Mouse (Mus musculus) ES-E14 (cell line): Measurements from ENCODE around the gene Scube1.

Experiments used
- MAFK ChIP-seq: IDR thresholded peaks from 2 replicates; pipeline ENCODE4 v1.6.1; 2014; ENCODE audit warnings: mild to moderate bottlenecking, low read depth, low read length, inconsistent platforms; ENCODE audit not compliant: insufficient read depth
- ZC3H11A ChIP-seq: IDR thresholded peaks from 2 replicates; pipeline ENCODE4 v1.6.1; 2012; ENCODE audit warnings: low read depth, mild to moderate bottlenecking, inconsistent platforms, low read length, borderline replicate concordance
- ZNF384 ChIP-seq: IDR thresholded peaks from 2 replicates; pipeline ENCODE4 v1.6.1; 2012; ENCODE audit warnings: low read depth, low read length, inconsistent platforms

GRCm38 (mm10) chr15:83683051-83683561, 41.7 kb downstream of the Scube1 start:
- no peak for TF ChIP-seq MAFK
- no peak for TF ChIP-seq ZC3H11A
- TF ChIP-seq ZNF384: no peak
